Mouse (Mus musculus) activated CD4-positive, CD25-positive, alpha-beta regulatory T cell, adult 9 weeks (primary cell): ENCODE measurements around the gene Prm1. TPM values are rescaled to one million over a fixed set of nuclear protein-coding genes. Genes with fewer than 3 reads are reported as not detected.

Experiments
- polyA plus RNA-seq: library from polyadenylated mRNA; unstranded; fragments of 100-300 nt; shearing (Covaris generic); gene quantifications from one replicate; pipeline ENCODE4 v1.2.1, GENCODE M21; 2017

Prm1 gene
- 2.9 TPM for polyA plus RNA-seq

GRCm38 (mm10) chr16:10805789-10806527, at the start of gene Prm1:
Prm1 (minus strand) TSS chr16:10805839.

DNA sequence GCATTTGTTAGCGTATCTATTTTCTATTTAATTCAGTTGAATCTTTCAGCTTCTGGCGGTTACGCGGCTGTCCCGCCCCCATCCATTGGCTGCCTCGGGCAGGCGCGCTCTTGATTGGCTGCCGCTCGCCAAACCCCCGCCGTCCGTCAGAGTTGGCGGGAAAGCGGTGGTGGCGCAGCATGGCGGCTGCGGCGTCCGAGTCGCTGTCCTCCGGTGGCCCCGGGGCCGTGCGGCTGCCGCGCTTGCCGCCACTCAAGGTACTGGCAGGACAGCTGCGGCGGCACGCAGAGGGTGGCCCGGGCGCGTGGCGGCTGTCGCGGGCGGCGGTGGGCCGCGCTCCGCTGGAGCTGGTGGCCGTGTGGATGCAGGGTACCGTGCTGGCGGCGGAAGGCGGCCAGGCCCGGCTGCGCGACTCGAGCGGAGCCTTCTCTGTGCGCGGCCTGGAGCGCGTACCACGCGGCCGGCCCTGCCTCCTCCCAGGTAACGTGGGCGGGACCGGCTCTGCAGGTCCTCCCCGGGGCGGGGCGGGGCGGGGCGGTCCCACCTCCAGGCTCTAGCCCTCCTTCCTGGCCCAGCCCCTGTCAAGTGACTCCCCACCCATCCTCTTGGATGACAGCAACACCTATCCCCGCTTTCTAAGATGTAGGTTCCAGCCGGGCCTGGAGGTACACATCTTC, 29.4 kb upstream of the Prm1 start, which contains the start of gene Rmi2:
Gene Rmi2 (plus strand): TSS at position 149 of the 677 bp plus-strand sequence.

DNA sequence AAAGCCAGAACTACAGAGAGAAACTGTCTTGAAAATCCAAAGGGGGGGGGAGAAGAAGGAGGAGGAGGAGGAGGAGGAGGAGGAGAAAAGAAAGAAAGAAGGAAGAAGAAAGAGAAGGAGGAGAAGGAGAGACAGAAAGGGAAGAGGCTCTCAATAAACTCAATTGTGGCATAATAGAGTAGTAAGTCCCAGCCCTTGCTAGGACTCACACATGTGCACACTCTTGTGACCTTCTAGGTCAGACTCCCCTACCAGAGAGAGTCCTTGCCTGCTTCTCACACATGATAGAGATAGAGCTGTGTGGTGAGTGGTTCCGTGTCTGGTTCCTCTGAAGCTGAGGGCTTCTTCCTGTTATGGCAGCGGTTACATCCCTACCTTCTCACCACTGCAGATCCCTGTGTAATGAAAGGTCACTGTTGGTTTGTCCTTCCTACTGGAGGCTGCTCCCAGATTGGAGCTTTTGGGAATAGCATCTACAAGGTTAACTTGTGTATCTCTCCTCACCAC, 7.3 kb upstream of the Prm1 start, which contains the start of gene Gm11172:
Gene Gm11172 (plus strand): TSS at position 51 of the 507 bp plus-strand sequence.

GRCm38 (mm10) chr16:10796034-10796433, 9.6 kb downstream of the Prm1 start, which contains the start of gene Prm2:
Prm2 (minus strand) TSS chr16:10796134.

DNA sequence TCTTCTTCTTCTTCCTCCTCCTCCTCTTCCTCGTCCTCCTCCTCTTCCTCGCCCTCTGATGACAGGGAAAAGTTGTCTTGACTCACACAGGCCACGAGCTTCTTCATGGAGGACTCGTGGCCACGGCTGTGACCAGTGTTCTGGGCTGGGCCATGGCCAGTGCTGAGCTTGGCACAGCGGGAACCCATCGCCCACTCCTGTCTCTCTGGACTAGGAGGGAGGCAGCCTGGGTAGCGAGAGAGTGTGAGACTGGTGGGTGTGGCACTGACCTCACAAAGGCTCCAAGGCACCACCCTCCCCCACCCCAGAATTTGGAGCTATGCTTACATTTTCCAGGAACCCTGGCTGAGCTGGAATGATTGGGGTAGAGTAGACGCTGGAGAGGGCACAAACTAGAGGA, 14.9 kb downstream of the Prm1 start, which contains the start of gene Prm3:
Gene Prm3 (minus strand): TSS at position 213 of the 400 bp plus-strand sequence.

GRCm38 (mm10) chr16:10788271-10788670, 17.4 kb downstream of the Prm1 start, which contains the start of gene Tnp2:
Tnp2 (minus strand) TSS chr16:10788660.

GRCm38 (mm10) chr16:10785371-10786231, 20.0 kb downstream of the Prm1 start, which contains the start of gene Socs1:
Socs1 (minus strand) TSS chr16:10785536.

Other genes starting within 250 kb of the Prm1 start
- 12.4 TPM for gene Socs1, start 20.3 kb downstream of the Prm1 start, polyA plus RNA-seq
- 4.9 TPM for gene Tnp2, start 17.2 kb downstream of the Prm1 start, polyA plus RNA-seq
- gene Prm3, start 14.9 kb downstream of the Prm1 start, polyA plus RNA-seq = not detected
- 0.46 TPM for gene Prm2, start 9.7 kb downstream of the Prm1 start, polyA plus RNA-seq
- not detected for gene Gm11172, start 7.1 kb upstream of the Prm1 start, polyA plus RNA-seq
- 0.46 TPM for gene Rmi2, start 29.2 kb upstream of the Prm1 start, polyA plus RNA-seq